Mouse (Mus musculus): ENCODE data around the gene Wdr24. TPM values are rescaled to one million over a fixed set of nuclear protein-coding genes. Genes with fewer than 3 reads are reported as not detected.
A peak's percentile ranks its signal among the peaks of the same experiment; 100 is the strongest.

Gene Wdr24
- polyA plus RNA-seq, 1 experiment from 2014 or later, result 27.8 TPM

GRCm38 (mm10) chr17:25827546-25828222 is 4.3 kb downstream of the Wdr24 start:
- no peaks in the 10 kb centered on the region for H3K27me3 ChIP-seq
- ATAC-seq (ENCODE audit: low FRiP score), result no peak
- peak overlapping the region; percentile 79; the same call in 1 of the 2 replicates for H3K4me2 ChIP-seq
- H3K4me3 ChIP-seq (replicated peaks), result no peak overlapping the region; the same call in 1 of the 2 replicates
- H3K4me1 ChIP-seq, result peaks cover 80% of the 10 kb centered on the region
- 0 out of 2 replicates have a peak overlapping the region, but pooled peaks have one; percentile 85 for H3K9ac ChIP-seq
- 92% methylated on average over 22 of the region's 22 CpGs for whole genome bisulfite sequencing
- peaks cover 47% of the 10 kb centered on the region for H3K36me3 ChIP-seq (replicated peaks)
- H3K27ac ChIP-seq, result no peak overlapping the region
- no peaks in the 10 kb centered on the region for H3K9me3 ChIP-seq

GRCm38 (mm10) chr17:25828223-25828594 is 4.8 kb downstream of the Wdr24 start:
- Histone ChIP-seq H3K4me3 (replicated peaks) (peak overlapping the region; percentile 63), H3K4me1 (peaks cover 77% of the 10 kb centered on the region), H3K4me2 (peak overlapping the region; percentile 79), H3K9ac (peak overlapping the region; percentile 85; the same call in 1 of the 2 replicates), H3K27me3 (no peaks in the 10 kb centered on the region), H3K27ac (peak overlapping the region; percentile 93), H3K36me3 (replicated peaks) (peaks cover 47% of the 10 kb centered on the region), H3K9me3 (no peaks in the 10 kb centered on the region)
- 83% methylated on average over 8 of the region's 8 CpGs for WGBS
- ATAC-seq (ENCODE audit: low FRiP score), result no peak

GRCm38 (mm10) chr17:25828712-25829557 is 5.5 kb downstream of the Wdr24 start, which contains the start of gene Jmjd8:
Gene Jmjd8, plus strand, starts transcription at chr17:25828867.
- 2% methylated on average over 32 of the region's 32 CpGs for WGBS
- H3K9me3 ChIP-seq, result no peaks in the 10 kb centered on the region
- peaks cover 47% of the 10 kb centered on the region for H3K36me3 ChIP-seq (replicated peaks)
- peak; percentile 48 for ATAC-seq (ENCODE audit: low FRiP score)
- peak within 1 kb of the TSS; percentile 79 for H3K4me2 ChIP-seq
- H3K4me3 ChIP-seq (replicated peaks), result peak within 1 kb of the TSS; percentile 63
- no peaks in the 10 kb centered on the region for H3K27me3 ChIP-seq
- peak within 1 kb of the TSS; percentile 85 for H3K9ac ChIP-seq
- peak within 1 kb of the TSS; percentile 93 for H3K27ac ChIP-seq
- peaks cover 80% of the 10 kb centered on the region for H3K4me1 ChIP-seq

- no peak for ATAC-seq (ENCODE audit: low FRiP score)
- peaks cover 48% of the 10 kb centered on the region for H3K36me3 ChIP-seq (replicated peaks)
- 45% methylated on average over 8 of the region's 8 CpGs for WGBS
These were observed 6.2 kb downstream of the Wdr24 start for GRCm38 (mm10) chr17:25829558-25830017.

GRCm38 (mm10) chr17:25830200-25830753 is 6.8 kb downstream of the Wdr24 start:
- Histone ChIP-seq H3K27ac (no peak overlapping the region), H3K4me3 (replicated peaks) (peak overlapping the region; percentile 63), H3K9ac (peak overlapping the region; percentile 85; the same call in 1 of the 2 replicates), H3K4me1 (peaks cover 80% of the 10 kb centered on the region), H3K9me3 (no peaks in the 10 kb centered on the region), H3K4me2 (peak overlapping the region; percentile 84), H3K36me3 (replicated peaks) (peaks cover 55% of the 10 kb centered on the region), H3K27me3 (no peaks in the 10 kb centered on the region)
- WGBS, result 83% methylated on average over 4 of the region's 4 CpGs
- ATAC-seq (ENCODE audit: low FRiP score), result no peak

More at GRCm38 (mm10) chr17:25829558-25830017, 6.2 kb downstream of the Wdr24 start:
- peak overlapping the region; percentile 79 for H3K4me2 ChIP-seq
- H3K27me3 ChIP-seq, result no peaks in the 10 kb centered on the region
- peak overlapping the region; percentile 85 for H3K9ac ChIP-seq
- peak overlapping the region; percentile 63 for H3K4me3 ChIP-seq (replicated peaks)
- H3K27ac ChIP-seq, result peak overlapping the region; percentile 93
- H3K4me1 ChIP-seq, result peaks cover 80% of the 10 kb centered on the region
- H3K9me3 ChIP-seq, result no peaks in the 10 kb centered on the region

- Histone ChIP-seq H3K9ac (no peak overlapping the region), H3K4me2 (peak overlapping the region; percentile 84), H3K4me3 (replicated peaks) (peak overlapping the region; percentile 83), H3K27ac (no peak overlapping the region), H3K9me3 (no peaks in the 10 kb centered on the region), H3K4me1 (peaks cover 80% of the 10 kb centered on the region), H3K27me3 (no peaks in the 10 kb centered on the region), H3K36me3 (replicated peaks) (peaks cover 53% of the 10 kb centered on the region)
- no peak for ATAC-seq (ENCODE audit: low FRiP score)
- 88% methylated on average over 14 of the region's 14 CpGs for WGBS
These were observed 7.5 kb downstream of the Wdr24 start for GRCm38 (mm10) chr17:25830806-25831431.

GRCm38 (mm10) chr17:25831451-25832281 is 8.2 kb downstream of the Wdr24 start:
- H3K36me3 ChIP-seq (replicated peaks), result peaks cover 45% of the 10 kb centered on the region
- peaks cover 82% of the 10 kb centered on the region for H3K4me1 ChIP-seq
- 70% methylated on average over 21 of the region's 21 CpGs for WGBS
- peak overlapping the region; percentile 83 for H3K4me3 ChIP-seq (replicated peaks)
- no peak for ATAC-seq (ENCODE audit: low FRiP score)
- H3K27me3 ChIP-seq, result no peaks in the 10 kb centered on the region
- H3K27ac ChIP-seq, result peak overlapping the region; percentile 93; the same call in 1 of the 2 replicates
- H3K9ac ChIP-seq, result peak overlapping the region; percentile 91
- peak overlapping the region; percentile 84 for H3K4me2 ChIP-seq
- H3K9me3 ChIP-seq, result no peaks in the 10 kb centered on the region

- WGBS, result under 1% methylated on average over 69 of the region's 77 CpGs
- Histone ChIP-seq H3K9ac (peak overlapping the region; percentile 91), H3K27ac (peak overlapping the region; percentile 93), H3K36me3 (replicated peaks) (peaks cover 37% of the 10 kb centered on the region), H3K4me2 (peak overlapping the region; percentile 84), H3K4me1 (peaks cover 85% of the 10 kb centered on the region), H3K27me3 (no peaks in the 10 kb centered on the region), H3K4me3 (replicated peaks) (peak overlapping the region; percentile 83), H3K9me3 (no peaks in the 10 kb centered on the region)
- peak; percentile 90 for ATAC-seq (ENCODE audit: low FRiP score)
These were observed 9.2 kb downstream of the Wdr24 start for GRCm38 (mm10) chr17:25832436-25833290.

- H3K4me3 ChIP-seq (replicated peaks), result peak within 1 kb of the TSS; percentile 83
- peak within 1 kb of the TSS; percentile 91 for H3K9ac ChIP-seq
- H3K27me3 ChIP-seq, result no peaks in the 10 kb centered on the region
- H3K4me2 ChIP-seq, result peak within 1 kb of the TSS; percentile 84
- H3K9me3 ChIP-seq, result no peaks in the 10 kb centered on the region
- peak; percentile 57 for ATAC-seq (ENCODE audit: low FRiP score)
- peaks cover 41% of the 10 kb centered on the region for H3K36me3 ChIP-seq (replicated peaks)
- H3K27ac ChIP-seq, result peak within 1 kb of the TSS; percentile 93
- 0% methylated on average over 24 of the region's 24 CpGs for WGBS
- H3K4me1 ChIP-seq, result peaks cover 85% of the 10 kb centered on the region
These were observed 9.8 kb downstream of the Wdr24 start, which contains the start of gene Stub1 for GRCm38 (mm10) chr17:25833291-25833663. Gene Stub1, minus strand, starts transcription at chr17:25833404.

GRCm38 (mm10) chr17:25833961-25834594 is 10.7 kb downstream of the Wdr24 start:
- Histone ChIP-seq H3K27ac (peak overlapping the region; percentile 93; the same call in 1 of the 2 replicates), H3K4me3 (replicated peaks) (peak overlapping the region; percentile 83), H3K9me3 (no peaks in the 10 kb centered on the region), H3K9ac (peak overlapping the region; percentile 71), H3K4me2 (peak overlapping the region; percentile 84), H3K36me3 (replicated peaks) (peaks cover 47% of the 10 kb centered on the region), H3K27me3 (no peaks in the 10 kb centered on the region), H3K4me1 (peaks cover 83% of the 10 kb centered on the region)
- WGBS, result 61% methylated on average over 6 of the region's 6 CpGs
- ATAC-seq (ENCODE audit: low FRiP score), result no peak
